Mouse (Mus musculus) hindbrain, embryonic 10.5 days (tissue): Measurements from ENCODE around the gene Psma5. TPM values are rescaled to one million over a fixed set of nuclear protein-coding genes. Genes with fewer than 3 reads are reported as not detected.
A peak's percentile ranks its signal among the peaks of the same experiment; 100 is the strongest.

ENCODE experiments used
- DNase-seq: peaks from one replicate; pipeline ENCODE4 v3.0.0-alpha.2; 2017; ENCODE audit warnings: low spot score
- H3K27ac ChIP-seq: fragments of 300-500 bp; sonication (generic); 2 replicates; pipeline ENCODE4 v1.5.1; 2016; ENCODE audit warnings: mild to moderate bottlenecking, moderate library complexity
- H3K27me3 ChIP-seq: fragments of 300-500 bp; sonication (generic); 2 replicates; pipeline ENCODE4 v1.6.1; 2016; ENCODE audit warnings: mild to moderate bottlenecking; ENCODE audit not compliant: poor library complexity, insufficient read depth, severe bottlenecking
- H3K36me3 ChIP-seq: fragments of 300-500 bp; sonication (generic); 2 replicates; pipeline ENCODE4 v1.6.1; 2016; ENCODE audit warnings: mild to moderate bottlenecking, moderate library complexity
- H3K4me1 ChIP-seq: fragments of 300-500 bp; sonication (generic); replicated peaks from 2 replicates; pipeline ENCODE4 v1.6.1; 2016; ENCODE audit warnings: mild to moderate bottlenecking
- H3K4me3 ChIP-seq: fragments of 300-500 bp; sonication (generic); 2 replicates; pipeline ENCODE4 v1.5.1; 2016; ENCODE audit warnings: mild to moderate bottlenecking, moderate library complexity
- H3K9me3 ChIP-seq: fragments of 300-500 bp; sonication (generic); 2 replicates; pipeline ENCODE4 v1.6.1; 2016; ENCODE audit warnings: mild to moderate bottlenecking, moderate library complexity
- WGBS: fragments of 180-500 bp; shearing (Covaris S2); methylation state at CpG from one replicate; pipeline ENCODE4 v1.1.7; 2016; 5-methylcytosine and 5-hydroxymethylcytosine counted together
- polyA plus RNA-seq: library from polyadenylated mRNA; unstranded; fragments of >200 nt; fragmentation: Nextera tagmentation; extraction: Ambion mirVana; gene quantifications from 2 replicates; pipeline ENCODE4 v1.2.1, GENCODE M21; 2016

The Psma5 gene
- polyA plus RNA-seq, 1 experiment from 2014 or later: 296 TPM

DNA sequence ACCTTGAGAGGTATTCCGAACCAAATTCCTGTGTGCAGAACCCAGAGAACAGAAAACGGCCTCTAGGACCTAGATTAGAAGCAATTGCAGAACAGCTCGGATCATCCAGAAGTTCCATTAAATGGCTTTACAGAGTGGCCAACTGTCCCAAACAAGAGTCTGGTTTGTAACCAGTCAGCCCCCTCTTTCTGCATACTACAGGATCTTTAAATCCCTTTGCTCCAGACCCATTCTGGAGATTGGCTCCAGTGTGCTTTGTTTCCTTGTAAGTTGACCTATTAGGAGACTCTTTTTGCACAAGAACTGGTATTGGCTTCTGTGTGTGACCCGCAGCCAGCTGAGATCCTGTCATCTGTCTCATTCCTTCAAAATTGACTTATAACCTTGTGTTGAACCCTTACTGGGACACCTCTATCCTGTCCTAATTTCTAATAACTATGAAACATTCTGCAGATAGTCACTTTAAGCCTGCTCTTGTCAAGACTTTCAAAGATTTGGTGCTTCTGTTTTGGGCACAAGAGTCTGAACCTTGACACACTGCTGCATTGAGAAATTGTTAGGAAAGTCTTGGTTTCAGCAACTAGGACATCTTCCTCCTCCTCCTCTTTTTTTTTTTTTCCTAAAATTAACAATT, 28.5 kb downstream of the Psma5 start:
- H3K27ac ChIP-seq: peak overlapping the region; percentile 95

GRCm38 (mm10) chr3:108286671-108287439, 30.1 kb downstream of the Psma5 start:
- H3K27me3 ChIP-seq: no peaks in the 10 kb centered on the region
- 56% methylated on average over 14 of the region's 14 CpGs for WGBS
- DNase-seq: no peak
- H3K4me1 ChIP-seq: peaks cover 80% of the 10 kb centered on the region
- H3K4me3 ChIP-seq: no peak overlapping the region
- H3K27ac ChIP-seq: no peak overlapping the region
- H3K9me3 ChIP-seq: no peaks in the 10 kb centered on the region
- peaks cover 10% of the 10 kb centered on the region; the same call in 1 of the 2 replicates for H3K36me3 ChIP-seq

More for the DNA sequence above, 28.5 kb downstream of the Psma5 start:
- Histone ChIP-seq H3K4me3 (peak overlapping the region; percentile 95), H3K27me3 (no peaks in the 10 kb centered on the region), H3K36me3 (peaks cover 4% of the 10 kb centered on the region), H3K9me3 (no peaks in the 10 kb centered on the region), H3K4me1 (peaks cover 68% of the 10 kb centered on the region)
- DNase-seq: no peak
- 61% methylated on average over 4 of the region's 4 CpGs for WGBS

DNA sequence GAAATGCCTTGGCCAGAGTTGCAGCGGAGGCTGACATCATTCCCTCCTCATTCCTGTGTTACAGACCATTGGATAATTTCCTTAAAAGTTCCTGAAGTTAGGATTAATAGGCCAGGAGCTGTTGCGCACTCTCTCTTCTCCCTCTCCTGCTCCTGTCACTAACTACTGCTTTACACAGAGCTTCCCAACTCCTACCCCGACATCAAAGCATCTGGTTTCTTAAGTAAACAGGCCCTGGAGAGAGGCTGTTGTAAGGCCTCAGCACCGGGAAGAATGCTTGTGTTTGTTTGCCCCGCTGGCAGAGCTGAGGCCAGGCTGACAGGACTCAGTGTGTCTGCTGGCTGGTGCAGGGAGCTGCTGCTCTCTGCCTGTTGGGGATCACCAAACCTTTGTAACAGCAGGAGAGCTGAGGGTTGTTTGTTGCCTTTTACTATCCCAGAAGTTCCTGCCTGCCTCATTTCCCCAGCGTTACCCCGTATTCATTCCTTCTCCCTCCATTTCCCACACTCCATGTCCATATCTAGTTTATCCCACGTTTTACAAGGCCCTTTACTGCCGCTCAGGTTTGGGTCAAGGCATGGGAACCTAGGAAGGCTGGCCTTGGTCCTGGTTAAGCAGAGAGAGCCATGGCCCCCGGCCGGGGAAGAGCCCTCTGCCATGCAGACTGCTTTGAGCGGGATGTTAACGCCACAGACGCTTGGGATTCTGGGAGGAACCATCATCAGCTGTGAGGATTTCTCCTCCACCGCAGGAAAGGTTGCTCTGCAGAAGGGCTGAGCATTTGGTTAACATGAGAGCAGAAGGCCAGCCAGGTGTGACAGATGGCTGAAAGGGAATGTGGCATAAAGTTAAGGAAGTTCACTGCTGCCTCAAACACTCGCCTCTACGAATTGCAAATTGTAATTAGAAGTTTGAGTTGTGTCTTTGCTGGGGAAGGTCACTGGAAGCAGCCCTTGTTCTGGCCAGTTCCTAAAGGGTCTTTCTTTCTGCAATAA, 31.4 kb downstream of the Psma5 start:
- Histone ChIP-seq H3K36me3 (peaks cover 12% of the 10 kb centered on the region; the same call in 1 of the 2 replicates), H3K27me3 (no peaks in the 10 kb centered on the region), H3K27ac (peak overlapping the region; percentile 78), H3K4me1 (peaks cover 76% of the 10 kb centered on the region), H3K4me3 (peak overlapping the region; percentile 23), H3K9me3 (no peaks in the 10 kb centered on the region)
- WGBS: 9% methylated on average over 17 of the region's 17 CpGs
- peak; percentile 50 for DNase-seq

- Histone ChIP-seq H3K4me3 (no peak overlapping the region), H3K36me3 (peaks cover 12% of the 10 kb centered on the region; the same call in 1 of the 2 replicates), H3K27ac (no peak overlapping the region), H3K27me3 (no peaks in the 10 kb centered on the region), H3K4me1 (peaks cover 77% of the 10 kb centered on the region), H3K9me3 (no peaks in the 10 kb centered on the region)
- DNase-seq: no peak
- 85% methylated on average over 13 of the region's 13 CpGs for WGBS
These were observed 32.8 kb downstream of the Psma5 start for GRCm38 (mm10) chr3:108289311-108290130.

GRCm38 (mm10) chr3:108291036-108291799, 34.5 kb downstream of the Psma5 start:
- no peak overlapping the region for H3K4me3 ChIP-seq
- no peak overlapping the region for H3K27ac ChIP-seq
- peaks cover 77% of the 10 kb centered on the region for H3K4me1 ChIP-seq
- no peaks in the 10 kb centered on the region for H3K9me3 ChIP-seq
- WGBS: 71% methylated on average over 17 of the region's 17 CpGs
- no peaks in the 10 kb centered on the region for H3K27me3 ChIP-seq
- DNase-seq: no peak
- H3K36me3 ChIP-seq: peaks cover 12% of the 10 kb centered on the region; the same call in 1 of the 2 replicates

GRCm38 (mm10) chr3:108294398-108294797, 37.7 kb downstream of the Psma5 start:
- Histone ChIP-seq H3K36me3 (peaks cover 12% of the 10 kb centered on the region; the same call in 1 of the 2 replicates), H3K4me1 (peaks cover 71% of the 10 kb centered on the region), H3K27ac (no peak overlapping the region), H3K4me3 (no peak overlapping the region), H3K9me3 (no peaks in the 10 kb centered on the region), H3K27me3 (no peaks in the 10 kb centered on the region)
- DNase-seq: no peak
- WGBS: 53% methylated on average over 2 of the region's 2 CpGs

- 40% methylated on average over 14 of the region's 14 CpGs for WGBS
- Histone ChIP-seq H3K27ac (peak overlapping the region; percentile 81), H3K4me1 (peaks cover 64% of the 10 kb centered on the region), H3K27me3 (no peaks in the 10 kb centered on the region), H3K36me3 (peaks cover 12% of the 10 kb centered on the region; the same call in 1 of the 2 replicates), H3K4me3 (peak overlapping the region; percentile 41), H3K9me3 (no peaks in the 10 kb centered on the region)
- DNase-seq: no peak
These were observed 38.9 kb downstream of the Psma5 start for GRCm38 (mm10) chr3:108295379-108296219.

- peak; percentile 62 for DNase-seq
- 21% methylated on average over 14 of the region's 14 CpGs for WGBS
- Histone ChIP-seq H3K36me3 (peaks cover 6% of the 10 kb centered on the region; the same call in 1 of the 2 replicates), H3K9me3 (no peaks in the 10 kb centered on the region), H3K4me3 (peak overlapping the region; percentile 41), H3K27ac (peak overlapping the region; percentile 81), H3K27me3 (no peaks in the 10 kb centered on the region), H3K4me1 (peaks cover 57% of the 10 kb centered on the region)
These were observed 39.7 kb downstream of the Psma5 start for GRCm38 (mm10) chr3:108296220-108297049.

DNA sequence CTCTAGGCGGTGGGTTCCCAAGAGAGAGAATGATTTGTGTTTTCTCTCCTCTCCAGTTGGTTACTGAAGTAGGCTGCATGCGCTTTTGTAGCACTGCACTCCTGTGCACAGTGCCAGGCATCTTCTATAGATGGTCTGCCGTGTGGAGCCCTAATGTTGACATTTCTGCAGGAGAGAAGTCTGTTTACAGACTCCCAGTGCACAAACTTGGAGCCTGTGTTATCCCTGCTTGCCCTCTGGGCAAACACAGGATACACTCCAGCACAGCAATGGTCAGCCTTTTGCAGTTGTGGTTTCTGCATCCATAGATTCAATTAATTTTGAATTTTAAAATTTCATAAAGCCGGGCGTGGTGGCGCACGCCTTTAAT, 40.3 kb downstream of the Psma5 start:
- peaks cover 51% of the 10 kb centered on the region for H3K4me1 ChIP-seq
- peak overlapping the region; percentile 81 for H3K27ac ChIP-seq
- 74% methylated on average over 7 of the region's 7 CpGs for WGBS
- H3K9me3 ChIP-seq: no peaks in the 10 kb centered on the region
- H3K36me3 ChIP-seq: no peaks in the 10 kb centered on the region; the same call in 1 of the 2 replicates
- H3K4me3 ChIP-seq: no peak overlapping the region
- no peak for DNase-seq
- no peaks in the 10 kb centered on the region for H3K27me3 ChIP-seq
